Mouse (Mus musculus) forebrain, embryonic 12.5 days (tissue): Measurements from ENCODE around the gene Rexo4. TPM values are rescaled to one million over a fixed set of nuclear protein-coding genes. Genes with fewer than 3 reads are reported as not detected.

ENCODE experiments used
- ATAC-seq: fragments of 200-750 bp; cut with Nextera tagmentation; 2 replicates; pipeline ENCODE4 v1.8.0; 2017; ENCODE audit warnings: moderate TSS enrichment; ENCODE audit not compliant: low FRiP score
- H3K27ac ChIP-seq: fragments of 300-500 bp; sonication (generic); 2 replicates; pipeline ENCODE4 v1.5.1; 2016; ENCODE audit warnings: mild to moderate bottlenecking
- H3K27me3 ChIP-seq: fragments of 300-500 bp; sonication (generic); 2 replicates; pipeline ENCODE4 v1.6.1; 2016; ENCODE audit warnings: mild to moderate bottlenecking
- H3K36me3 ChIP-seq: fragments of 300-500 bp; sonication (generic); replicated peaks from 2 replicates; pipeline ENCODE4 v1.6.1; 2016; ENCODE audit warnings: mild to moderate bottlenecking
- H3K4me1 ChIP-seq: fragments of 300-500 bp; sonication (generic); 2 replicates; pipeline ENCODE4 v1.6.1; 2016
- H3K4me2 ChIP-seq: fragments of 300-500 bp; sonication (generic); 2 replicates; pipeline ENCODE4 v1.6.1; 2016; ENCODE audit warnings: mild to moderate bottlenecking, moderate library complexity
- H3K4me3 ChIP-seq: fragments of 300-500 bp; sonication (generic); replicated peaks from 2 replicates; pipeline ENCODE4 v1.5.1; 2016; ENCODE audit warnings: mild to moderate bottlenecking
- H3K9ac ChIP-seq: fragments of 300-500 bp; sonication (generic); 2 replicates; pipeline ENCODE4 v1.6.1; 2016; ENCODE audit warnings: mild to moderate bottlenecking
- H3K9me3 ChIP-seq: fragments of 300-500 bp; sonication (generic); 2 replicates; pipeline ENCODE4 v1.6.1; 2016
- WGBS: fragments of 180-500 bp; shearing (Covaris S2); methylation state at CpG from one replicate; pipeline ENCODE4 v1.1.7; 2016; 5-methylcytosine and 5-hydroxymethylcytosine counted together
- polyA plus RNA-seq: library from polyadenylated mRNA; unstranded; fragments of >200 nt; fragmentation: Nextera tagmentation; extraction: Ambion mirVana; gene quantifications from 2 replicates; pipeline ENCODE4 v1.2.1, GENCODE M21; 2016

Rexo4 gene
- polyA plus RNA-seq, 1 experiment from 2014 or later: 43.1 TPM

DNA sequence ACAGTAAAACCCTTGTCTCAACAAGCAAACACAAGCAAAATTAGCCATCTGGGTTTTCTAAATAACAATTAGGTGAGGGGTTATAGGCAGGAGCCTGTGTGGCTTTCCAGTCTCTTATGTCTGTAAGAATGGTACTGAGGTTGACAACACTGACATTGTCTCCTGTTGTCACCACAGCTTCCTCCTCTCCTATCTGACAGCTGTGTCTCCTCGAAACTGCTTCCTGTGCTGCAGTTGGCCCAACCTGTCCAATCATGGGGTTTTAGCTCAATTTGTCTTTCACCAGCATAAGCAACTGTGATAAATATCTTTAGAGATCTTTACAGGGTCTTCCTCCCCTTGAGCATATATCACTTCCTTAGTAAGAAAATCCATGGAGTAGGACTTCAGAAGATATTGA is 27.8 kb downstream of the Rexo4 start:
- 78% methylated on average over 1 of the region's 1 CpGs for WGBS
- H3K4me2 ChIP-seq: no peak overlapping the region
- H3K9ac ChIP-seq: no peak overlapping the region
- H3K4me3 ChIP-seq: no peak overlapping the region
- ATAC-seq: no peak
- no peak overlapping the region for H3K27ac ChIP-seq
- H3K36me3 ChIP-seq: no peaks in the 10 kb centered on the region
- H3K4me1 ChIP-seq: peaks cover 11% of the 10 kb centered on the region
- H3K27me3 ChIP-seq: 0 out of 2 replicates have a peak, but pooled peaks cover 3% of the 10 kb centered on the region
- H3K9me3 ChIP-seq: no peaks in the 10 kb centered on the region

DNA sequence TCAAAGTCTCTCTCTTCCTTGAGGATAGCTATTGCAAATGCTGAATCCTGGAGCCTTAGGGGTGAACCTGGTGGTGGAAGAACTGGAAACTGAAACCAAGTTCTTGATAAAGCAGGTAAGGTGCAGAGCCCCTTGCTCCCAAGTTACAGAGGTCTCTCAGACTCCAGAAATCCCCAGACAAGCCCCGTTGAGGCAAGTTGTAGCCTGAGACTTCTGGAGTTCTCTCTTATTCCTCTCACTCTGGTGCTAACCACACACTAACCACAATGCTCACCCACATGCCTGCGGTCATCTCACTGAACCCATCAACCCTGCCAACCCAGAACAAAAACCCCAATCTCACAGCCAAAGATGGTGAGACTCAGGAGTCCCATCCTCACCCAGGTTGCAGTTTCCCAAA is 28.9 kb downstream of the Rexo4 start:
- Histone ChIP-seq H3K27me3 (0 out of 2 replicates have a peak, but pooled peaks cover 3% of the 10 kb centered on the region), H3K27ac (no peak overlapping the region), H3K9me3 (no peaks in the 10 kb centered on the region), H3K4me2 (no peak overlapping the region), H3K9ac (no peak overlapping the region), H3K4me3 (no peak overlapping the region), H3K36me3 (0 out of 2 replicates have a peak, but pooled peaks cover 5% of the 10 kb centered on the region), H3K4me1 (peaks cover 21% of the 10 kb centered on the region)
- ATAC-seq: no peak
- 86% methylated on average over 2 of the region's 2 CpGs for WGBS

DNA sequence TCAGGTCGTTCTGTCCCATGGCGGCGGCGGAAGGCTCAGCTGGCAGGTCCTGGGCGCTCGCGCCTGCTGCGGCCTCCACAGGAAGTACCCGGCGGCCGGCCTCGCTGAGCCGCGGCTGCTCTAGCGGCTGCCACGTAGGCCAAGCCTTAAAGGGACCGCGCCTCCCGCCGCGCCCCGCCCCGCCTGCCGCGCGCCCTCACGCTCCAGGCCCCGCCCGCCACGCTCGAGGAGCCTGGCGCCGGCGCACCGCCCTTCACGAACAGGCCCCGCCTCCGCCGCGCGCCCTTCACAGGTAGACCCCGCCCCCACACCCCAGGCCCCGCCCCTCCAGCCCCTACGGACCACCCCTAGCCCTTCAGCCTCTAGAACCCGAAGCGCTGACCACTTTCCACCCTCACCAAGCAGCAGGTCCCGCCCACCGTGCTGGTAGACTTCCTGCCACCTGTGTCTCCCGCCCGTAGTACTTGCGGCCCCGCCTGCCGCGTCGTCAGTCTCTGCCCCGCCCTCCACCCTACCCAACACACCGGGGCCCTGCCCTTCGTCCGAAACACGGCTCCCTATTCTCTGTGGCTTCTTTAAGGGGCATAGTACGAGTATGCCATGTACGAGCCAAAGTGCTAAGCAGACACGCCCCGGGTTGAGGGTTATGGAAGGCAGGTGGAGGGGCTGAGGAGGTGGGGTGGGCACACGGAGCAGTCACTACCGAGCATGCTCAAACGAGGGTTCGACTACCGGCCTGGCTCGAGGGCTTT is 30.7 kb downstream of the Rexo4 start, which contains the start of the genes Surf4 and Stkld1:
Gene Surf4, minus strand, starts transcription at position 625 of the 752 bp plus-strand sequence.
Gene Stkld1, plus strand, starts transcription at position 744 of the 752 bp plus-strand sequence.
- WGBS: 1% methylated on average over 30 of the region's 70 CpGs
- H3K9me3 ChIP-seq: no peaks in the 10 kb centered on the region
- H3K27me3 ChIP-seq: 0 out of 2 replicates have a peak, but pooled peaks cover 3% of the 10 kb centered on the region
- peak within 1 kb of the TSS; percentile 82 for H3K4me2 ChIP-seq
- peaks cover 17% of the 10 kb centered on the region for H3K36me3 ChIP-seq
- peaks cover 21% of the 10 kb centered on the region for H3K4me1 ChIP-seq
- peak; percentile 94 for ATAC-seq
- peak within 1 kb of the TSS; percentile 97 for H3K4me3 ChIP-seq
- H3K27ac ChIP-seq: peak within 1 kb of the TSS; percentile 86
- H3K9ac ChIP-seq: peak within 1 kb of the TSS; percentile 98

DNA sequence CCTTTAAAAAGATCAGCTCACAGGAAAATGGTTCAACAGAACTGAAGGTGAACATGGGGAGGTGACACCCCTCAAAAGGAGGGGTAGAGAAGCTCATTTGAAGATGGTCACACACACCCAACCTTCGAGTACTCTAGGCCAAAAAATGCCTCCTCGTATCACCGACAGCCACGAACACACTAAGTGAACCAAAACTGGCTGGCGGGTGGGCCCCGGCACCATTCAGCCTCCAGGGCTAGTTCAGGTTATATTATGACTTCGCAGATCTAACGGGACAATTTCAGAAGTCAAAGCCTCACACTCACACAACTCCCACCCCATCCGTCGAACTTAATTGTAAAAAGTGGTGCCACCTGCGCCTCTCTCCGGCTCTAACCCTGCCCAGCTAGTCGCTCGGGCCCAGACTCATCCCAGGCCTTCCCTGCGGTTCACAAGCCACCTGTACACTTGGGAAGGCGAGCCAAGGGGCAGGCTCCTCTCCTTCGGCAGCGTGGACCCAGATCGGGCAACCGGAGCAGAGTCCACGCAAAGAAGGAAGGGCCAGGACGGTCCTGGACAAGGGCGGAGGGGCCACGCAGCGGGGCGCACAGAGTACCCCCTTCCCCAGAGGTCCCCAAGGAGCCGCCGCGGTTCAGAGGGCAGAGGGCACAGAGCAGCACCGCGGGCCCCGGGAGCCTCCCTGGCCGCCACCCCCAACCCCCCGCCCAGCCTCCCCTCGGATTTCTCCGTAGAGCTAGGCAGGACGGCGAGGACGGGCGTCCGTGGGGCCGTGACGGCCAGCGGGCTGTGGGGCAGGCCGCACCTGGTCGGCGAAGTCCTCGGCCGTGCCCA is 31.5 kb downstream of the Rexo4 start:
- Histone ChIP-seq H3K9ac (peak overlapping the region; percentile 98), H3K27me3 (0 out of 2 replicates have a peak, but pooled peaks cover under 1% of the 10 kb centered on the region), H3K4me3 (peak overlapping the region; percentile 97), H3K36me3 (peaks cover 22% of the 10 kb centered on the region), H3K27ac (peak overlapping the region; percentile 86), H3K4me1 (peaks cover 21% of the 10 kb centered on the region), H3K4me2 (peak overlapping the region; percentile 82), H3K9me3 (no peaks in the 10 kb centered on the region)
- peak; percentile 31 for ATAC-seq
- 4% methylated on average over 31 of the region's 49 CpGs for WGBS

DNA sequence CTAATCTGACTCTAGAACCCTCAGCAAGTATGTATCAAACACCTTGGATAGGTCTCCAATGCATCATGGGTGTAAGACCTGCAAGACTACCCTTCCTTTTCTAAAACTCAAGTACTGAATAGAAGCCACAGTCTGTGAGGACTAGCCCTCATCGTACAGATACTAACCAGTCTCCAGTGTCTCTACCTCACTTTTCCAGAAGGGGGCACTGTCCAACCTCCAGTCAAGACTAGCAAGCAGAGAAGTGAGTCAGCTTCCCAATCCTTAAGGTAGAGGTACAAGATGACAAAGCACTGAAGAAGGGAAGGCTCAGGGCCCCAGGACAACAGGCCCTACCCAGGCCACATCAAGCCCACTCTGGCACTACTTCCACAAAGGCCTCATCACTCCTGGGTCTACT is 33.8 kb downstream of the Rexo4 start:
- H3K4me1 ChIP-seq: peaks cover 21% of the 10 kb centered on the region
- ATAC-seq: no peak
- no peak overlapping the region for H3K27ac ChIP-seq
- no peaks in the 10 kb centered on the region for H3K27me3 ChIP-seq
- peaks cover 40% of the 10 kb centered on the region for H3K36me3 ChIP-seq
- WGBS: 38% methylated on average over 1 of the region's 1 CpGs
- H3K4me3 ChIP-seq: no peak overlapping the region
- H3K9me3 ChIP-seq: no peaks in the 10 kb centered on the region
- no peak overlapping the region for H3K4me2 ChIP-seq
- no peak overlapping the region for H3K9ac ChIP-seq

DNA sequence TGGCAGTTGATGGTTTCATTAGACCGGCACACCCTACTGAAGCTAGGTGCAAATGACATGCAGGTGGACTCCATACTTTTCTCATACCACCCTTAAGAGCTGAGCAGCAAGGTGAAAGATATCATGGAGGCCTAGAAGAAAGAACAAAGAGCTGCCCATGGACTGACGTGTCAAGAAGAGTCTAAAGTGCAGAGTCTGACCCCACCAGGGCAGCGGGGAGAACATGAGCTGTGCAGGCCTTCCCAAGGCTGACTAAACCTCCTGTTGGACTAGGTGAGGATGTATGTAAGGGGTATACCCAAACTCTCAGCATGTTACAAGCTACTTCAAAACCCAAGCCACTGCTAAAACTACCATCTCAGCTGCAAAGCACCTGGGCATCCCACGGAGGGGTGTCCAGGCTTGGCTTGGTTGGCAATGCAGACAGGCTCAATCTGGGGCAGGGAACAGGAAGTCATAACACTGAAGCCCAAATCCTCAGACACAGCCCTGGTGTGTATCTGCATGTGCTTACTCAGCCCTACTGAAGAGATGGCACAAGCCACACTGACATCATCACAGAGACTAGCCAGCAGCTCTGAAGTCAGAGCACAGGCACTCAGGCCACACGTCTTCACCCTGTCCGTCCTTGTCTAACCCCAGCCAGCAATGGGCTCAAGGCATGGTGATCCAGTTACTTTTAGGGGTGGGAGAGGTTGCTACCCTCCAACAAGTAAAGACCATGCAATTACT is 36.3 kb downstream of the Rexo4 start:
- Histone ChIP-seq H3K4me3 (no peak overlapping the region), H3K4me1 (peaks cover 21% of the 10 kb centered on the region), H3K27ac (no peak overlapping the region), H3K36me3 (peaks cover 64% of the 10 kb centered on the region), H3K9me3 (no peaks in the 10 kb centered on the region), H3K4me2 (no peak overlapping the region), H3K27me3 (no peaks in the 10 kb centered on the region), H3K9ac (no peak overlapping the region)
- WGBS: 94% methylated on average over 6 of the region's 6 CpGs
- no peak for ATAC-seq

DNA sequence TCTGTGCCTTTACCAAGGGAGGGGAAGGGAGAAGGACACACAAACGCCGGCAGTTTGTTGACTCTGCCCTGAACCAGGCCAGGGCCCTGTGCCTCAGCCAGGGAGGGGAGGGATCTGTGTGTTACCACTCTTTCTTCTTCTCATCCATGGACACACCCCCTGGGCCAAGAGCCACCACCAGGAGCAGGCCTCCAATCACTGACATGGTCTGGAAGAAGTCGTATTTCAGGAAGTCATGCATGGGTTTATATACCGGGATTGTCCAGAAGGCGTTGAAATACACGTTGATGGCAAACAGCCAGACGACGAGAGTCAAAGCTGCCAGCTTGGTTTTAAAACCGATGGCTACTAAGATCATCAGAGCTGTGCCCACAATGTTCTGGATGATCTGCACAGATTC is 42.4 kb downstream of the Rexo4 start:
- no peak overlapping the region for H3K4me3 ChIP-seq
- H3K27me3 ChIP-seq: no peaks in the 10 kb centered on the region
- H3K27ac ChIP-seq: no peak overlapping the region
- no peak overlapping the region for H3K4me2 ChIP-seq
- WGBS: 87% methylated on average over 9 of the region's 9 CpGs
- peaks cover 90% of the 10 kb centered on the region for H3K36me3 ChIP-seq
- H3K9ac ChIP-seq: no peak overlapping the region
- H3K9me3 ChIP-seq: no peaks in the 10 kb centered on the region
- no peak for ATAC-seq
- peaks cover 13% of the 10 kb centered on the region for H3K4me1 ChIP-seq

DNA sequence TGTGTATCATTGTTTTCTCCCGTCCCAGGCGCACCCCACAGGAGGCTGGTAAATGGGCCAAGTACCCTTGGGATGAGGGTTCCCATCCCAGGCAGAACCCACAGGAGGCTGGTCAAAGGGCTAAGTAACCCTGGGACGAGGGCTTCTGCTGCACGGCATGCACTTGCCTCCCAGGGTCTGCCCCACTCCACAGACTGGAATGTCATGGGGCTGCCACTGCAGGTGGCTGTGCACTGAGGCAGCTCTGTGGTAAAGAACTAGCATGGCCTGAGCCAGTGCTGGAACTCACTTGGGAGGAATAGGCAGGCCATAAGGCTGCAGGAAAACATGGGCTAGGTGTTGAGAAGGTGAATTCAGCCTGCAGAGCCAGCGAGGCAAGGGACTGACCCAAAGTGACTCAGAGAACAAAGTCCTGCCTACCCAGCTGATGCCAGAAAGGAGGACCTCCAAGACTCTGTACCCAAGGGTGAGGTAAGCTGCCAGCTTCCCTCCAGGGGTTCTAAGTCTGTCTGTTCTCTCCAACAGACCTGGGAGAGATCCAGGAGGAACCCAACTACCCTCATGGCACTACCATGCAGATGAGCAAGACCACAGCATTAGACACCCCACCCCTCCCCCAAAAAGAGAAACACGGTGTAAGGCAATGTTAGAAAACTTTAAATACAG is 43.9 kb downstream of the Rexo4 start:
- H3K36me3 ChIP-seq: peaks cover 76% of the 10 kb centered on the region
- H3K9me3 ChIP-seq: no peaks in the 10 kb centered on the region
- H3K27me3 ChIP-seq: no peaks in the 10 kb centered on the region
- H3K27ac ChIP-seq: no peak overlapping the region
- H3K4me2 ChIP-seq: no peak overlapping the region
- H3K4me3 ChIP-seq: no peak overlapping the region
- WGBS: 89% methylated on average over 6 of the region's 6 CpGs
- H3K4me1 ChIP-seq: peaks cover 21% of the 10 kb centered on the region
- no peak for ATAC-seq
- H3K9ac ChIP-seq: no peak overlapping the region

DNA sequence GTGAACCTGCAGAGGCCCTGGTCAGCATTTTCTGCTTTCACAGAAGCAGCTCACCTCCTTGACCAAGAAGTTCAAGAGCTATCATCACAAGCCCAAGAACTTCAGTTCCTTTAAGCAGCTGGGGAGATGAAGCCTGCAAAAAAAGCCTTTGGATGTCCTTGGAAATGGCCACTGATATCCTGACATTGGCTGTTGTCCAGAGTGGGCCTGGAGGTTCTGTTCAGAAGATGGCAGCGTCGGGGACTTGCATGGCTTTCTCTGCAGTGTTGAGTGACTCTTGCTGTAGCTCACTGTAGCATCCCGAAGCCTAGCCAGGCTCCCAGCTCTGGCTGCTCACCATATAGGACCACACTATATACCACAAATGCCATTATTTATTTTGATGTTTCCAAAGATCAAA is 44.5 kb downstream of the Rexo4 start:
- 92% methylated on average over 3 of the region's 3 CpGs for WGBS
- Histone ChIP-seq H3K9me3 (no peaks in the 10 kb centered on the region), H3K4me2 (no peak overlapping the region), H3K4me3 (no peak overlapping the region), H3K4me1 (peaks cover 27% of the 10 kb centered on the region), H3K9ac (no peak overlapping the region), H3K36me3 (peaks cover 69% of the 10 kb centered on the region), H3K27me3 (no peaks in the 10 kb centered on the region), H3K27ac (no peak overlapping the region)
- ATAC-seq: no peak

DNA sequence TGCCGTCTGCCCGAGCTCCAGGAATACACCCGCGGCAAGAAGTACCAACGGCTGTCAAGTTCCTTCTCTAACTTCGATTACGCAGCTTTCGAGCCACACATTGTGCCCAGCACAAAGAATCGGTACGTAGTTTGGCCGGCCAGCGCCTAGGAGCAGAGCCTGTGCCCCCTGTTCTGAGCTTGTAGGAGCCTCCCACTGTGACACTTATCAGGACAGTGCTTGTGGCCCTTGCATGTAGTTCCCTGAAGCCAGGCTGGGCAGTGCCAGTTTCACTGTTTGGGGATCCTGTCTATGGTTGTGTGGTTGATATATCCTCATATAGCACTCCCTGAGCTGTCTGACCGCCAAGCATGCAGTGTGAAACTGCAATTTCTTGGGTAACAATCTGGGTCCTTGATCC is 47.4 kb downstream of the Rexo4 start:
- Histone ChIP-seq H3K27ac (peak overlapping the region; percentile 73; the same call in 1 of the 2 replicates), H3K36me3 (peaks cover 67% of the 10 kb centered on the region), H3K4me2 (peak overlapping the region; percentile 95), H3K9ac (peak overlapping the region; percentile 74), H3K27me3 (no peaks in the 10 kb centered on the region), H3K4me1 (peaks cover 42% of the 10 kb centered on the region), H3K4me3 (peak overlapping the region; percentile 73), H3K9me3 (no peaks in the 10 kb centered on the region)
- ATAC-seq: no peak
- WGBS: 3% methylated on average over 13 of the region's 13 CpGs

DNA sequence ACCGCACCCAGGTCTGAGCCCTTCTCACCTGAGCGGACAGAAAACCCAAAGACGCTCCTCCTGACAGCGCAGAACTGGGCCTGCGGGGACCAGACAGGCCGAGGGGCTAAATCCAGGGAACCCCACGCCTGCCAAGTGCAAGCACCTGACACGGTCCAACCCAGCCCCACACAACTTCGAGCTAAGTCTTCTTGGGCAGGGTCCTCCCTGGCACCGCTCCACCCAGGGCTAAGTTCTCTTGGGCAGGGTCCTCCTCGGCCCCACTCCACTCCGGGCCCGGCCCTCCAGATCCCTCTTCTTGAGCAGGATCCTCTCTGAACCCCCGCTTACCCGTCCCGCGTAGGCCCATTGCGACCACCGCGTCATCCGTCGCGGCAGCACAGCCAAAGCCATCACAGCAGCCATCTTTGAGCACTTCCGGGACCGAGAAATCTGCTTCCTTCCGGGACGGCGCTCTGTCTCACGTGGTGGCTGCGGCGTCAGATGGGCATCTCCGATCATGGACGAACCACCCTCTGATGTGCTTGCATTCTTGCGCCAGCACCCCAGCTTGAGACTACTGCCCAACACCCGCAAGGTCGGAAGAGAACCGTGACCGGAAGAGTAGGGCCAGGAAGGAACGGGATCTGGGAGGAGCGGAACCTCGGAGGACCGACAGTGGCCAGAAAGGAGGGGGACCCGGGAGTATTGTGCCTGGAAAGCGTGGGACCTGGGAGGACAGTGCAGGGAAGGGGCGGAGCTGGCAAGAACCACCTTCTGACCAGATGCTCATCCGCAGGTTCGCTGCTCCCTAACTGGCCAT is 48.1 kb downstream of the Rexo4 start, which contains the start of the genes Surf2 and Surf1:
Gene Surf2, plus strand, starts transcription at position 441 of the 802 bp plus-strand sequence.
Gene Surf1, minus strand, starts transcription at position 604 of the 802 bp plus-strand sequence.
- peak within 1 kb of the TSS; percentile 95 for H3K4me2 ChIP-seq
- peaks cover 46% of the 10 kb centered on the region for H3K4me1 ChIP-seq
- ATAC-seq: peak; percentile 79
- H3K9me3 ChIP-seq: no peaks in the 10 kb centered on the region
- peak within 1 kb of the TSS; percentile 74 for H3K9ac ChIP-seq
- H3K27me3 ChIP-seq: no peaks in the 10 kb centered on the region
- H3K4me3 ChIP-seq: peak within 1 kb of the TSS; percentile 73
- WGBS: 3% methylated on average over 47 of the region's 47 CpGs
- peak within 1 kb of the TSS; percentile 73 for H3K27ac ChIP-seq
- peaks cover 65% of the 10 kb centered on the region for H3K36me3 ChIP-seq
